Mouse (Mus musculus): ENCODE results near the gene 2210408I21Rik. TPM values are rescaled to one million over a fixed set of nuclear protein-coding genes. Genes with fewer than 3 reads are reported as not detected.

The 2210408I21Rik gene
- total and polyA plus RNA-seq, 3 experiments: 0.05 to 28.2 (median 8.9) TPM

- no peak for DNase-seq (ENCODE audit: low spot score)
- ATAC-seq (ENCODE audit: extremely low read depth, insufficient number of reproducible peaks, low FRiP score, poor library complexity, severe bottlenecking): no peak
- Histone ChIP-seq H3K4me1 (ENCODE audit: insufficient read depth, low read depth, low read length) (no peaks in the 10 kb centered on the region), H3K9me3 (replicated peaks) (no peaks in the 10 kb centered on the region), H3K4me3 (ENCODE audit: low read depth, low read length) (no peak overlapping the region), H3K36me3 (replicated peaks) (no peaks in the 10 kb centered on the region), H3K27me3 (ENCODE audit: insufficient read depth, low read length) (no peaks in the 10 kb centered on the region)
- no peak for TF ChIP-seq GATA2 (IDR thresholded peaks at IDR 0.05; ENCODE audit: borderline replicate concordance, low read depth, low read length)
- no peak for TF ChIP-seq GATA1 (IDR thresholded peaks at IDR 0.05; ENCODE audit: borderline replicate concordance, low read length)
- TF ChIP-seq CTCF (IDR thresholded peaks at IDR 0.05; ENCODE audit: low read depth, low read length): no peak
- TF ChIP-seq POLR2AphosphoS5 (IDR thresholded peaks at IDR 0.05; ENCODE audit: insufficient replicate concordance, low read depth, low read length): no peak
- TF ChIP-seq TAL1 (conservative IDR thresholded peaks at IDR 0.05; ENCODE audit: low read depth, low read length): no peak
Observed at GRCm38 (mm10) chr13:77324101-77324500, 188.8 kb downstream of the 2210408I21Rik start.

- no peaks in the 10 kb centered on the region for H3K4me1 ChIP-seq (ENCODE audit: insufficient read depth, low read depth, low read length)
- H3K27me3 ChIP-seq (ENCODE audit: insufficient read depth, low read length): no peaks in the 10 kb centered on the region
- H3K36me3 ChIP-seq (replicated peaks): no peaks in the 10 kb centered on the region
- TF ChIP-seq POLR2AphosphoS5 (IDR thresholded peaks at IDR 0.05; ENCODE audit: insufficient replicate concordance, low read depth, low read length): no peak
- TF ChIP-seq GATA2 (IDR thresholded peaks at IDR 0.05; ENCODE audit: borderline replicate concordance, low read depth, low read length): no peak
- H3K9me3 ChIP-seq (replicated peaks): no peaks in the 10 kb centered on the region
- ATAC-seq (ENCODE audit: extremely low read depth, insufficient number of reproducible peaks, low FRiP score, poor library complexity, severe bottlenecking) (no peak), DNase-seq (ENCODE audit: low spot score) (no peak)
- no peak overlapping the region for H3K4me3 ChIP-seq (ENCODE audit: low read depth, low read length)
Observed at GRCm38 (mm10) chr13:77326174-77326959, 191.0 kb downstream of the 2210408I21Rik start.

GRCm38 (mm10) chr13:77342097-77342496, 206.8 kb downstream of the 2210408I21Rik start:
- no peak for DNase-seq (ENCODE audit: low spot score)
- no peaks in the 10 kb centered on the region for H3K4me1 ChIP-seq (ENCODE audit: insufficient read depth, low read depth, low read length)
- no peaks in the 10 kb centered on the region for H3K27me3 ChIP-seq (ENCODE audit: insufficient read depth, low read length)
- no peak overlapping the region for H3K4me3 ChIP-seq (ENCODE audit: low read depth, low read length)
- no peak for TF ChIP-seq GATA1 (IDR thresholded peaks at IDR 0.05; ENCODE audit: borderline replicate concordance, low read length)
- no peak for TF ChIP-seq TAL1 (conservative IDR thresholded peaks at IDR 0.05; ENCODE audit: low read depth, low read length)
- TF ChIP-seq POLR2AphosphoS5 (IDR thresholded peaks at IDR 0.05; ENCODE audit: insufficient replicate concordance, low read depth, low read length): no peak
- no peak for TF ChIP-seq CTCF (IDR thresholded peaks at IDR 0.05; ENCODE audit: low read depth, low read length)
- TF ChIP-seq GATA2 (IDR thresholded peaks at IDR 0.05; ENCODE audit: borderline replicate concordance, low read depth, low read length): no peak
- H3K36me3 ChIP-seq (replicated peaks): no peaks in the 10 kb centered on the region
- no peak for ATAC-seq (ENCODE audit: extremely low read depth, insufficient number of reproducible peaks, low FRiP score, poor library complexity, severe bottlenecking)
- H3K9me3 ChIP-seq (replicated peaks): no peaks in the 10 kb centered on the region

- Histone ChIP-seq H3K4me3 (ENCODE audit: low read depth, low read length) (no peak overlapping the region), H3K9me3 (replicated peaks) (no peaks in the 10 kb centered on the region), H3K27me3 (ENCODE audit: insufficient read depth, low read length) (no peaks in the 10 kb centered on the region), H3K36me3 (replicated peaks) (no peaks in the 10 kb centered on the region), H3K4me1 (ENCODE audit: insufficient read depth, low read depth, low read length) (no peaks in the 10 kb centered on the region)
- ATAC-seq (ENCODE audit: extremely low read depth, insufficient number of reproducible peaks, low FRiP score, poor library complexity, severe bottlenecking) (no peak), DNase-seq (ENCODE audit: low spot score) (no peak)
- TF ChIP-seq GATA1 (IDR thresholded peaks at IDR 0.05; ENCODE audit: borderline replicate concordance, low read length): no peak
- TF ChIP-seq POLR2AphosphoS5 (IDR thresholded peaks at IDR 0.05; ENCODE audit: insufficient replicate concordance, low read depth, low read length): no peak
- no peak for TF ChIP-seq CTCF (IDR thresholded peaks at IDR 0.05; ENCODE audit: low read depth, low read length)
- TF ChIP-seq TAL1 (conservative IDR thresholded peaks at IDR 0.05; ENCODE audit: low read depth, low read length): no peak
- TF ChIP-seq GATA2 (IDR thresholded peaks at IDR 0.05; ENCODE audit: borderline replicate concordance, low read depth, low read length): no peak
Observed at GRCm38 (mm10) chr13:77385448-77385970, 250.2 kb downstream of the 2210408I21Rik start.

GRCm38 (mm10) chr13:77386001-77386400, 250.7 kb downstream of the 2210408I21Rik start:
- ATAC-seq (ENCODE audit: extremely low read depth, insufficient number of reproducible peaks, low FRiP score, poor library complexity, severe bottlenecking) (no peak), DNase-seq (ENCODE audit: low spot score) (no peak)
- H3K4me1 ChIP-seq (ENCODE audit: insufficient read depth, low read depth, low read length): no peaks in the 10 kb centered on the region
- no peaks in the 10 kb centered on the region for H3K27me3 ChIP-seq (ENCODE audit: insufficient read depth, low read length)
- H3K9me3 ChIP-seq (replicated peaks): no peaks in the 10 kb centered on the region
- no peak for TF ChIP-seq TAL1 (conservative IDR thresholded peaks at IDR 0.05; ENCODE audit: low read depth, low read length)
- no peak for TF ChIP-seq GATA1 (IDR thresholded peaks at IDR 0.05; ENCODE audit: borderline replicate concordance, low read length)
- TF ChIP-seq GATA2 (IDR thresholded peaks at IDR 0.05; ENCODE audit: borderline replicate concordance, low read depth, low read length): no peak
- no peak for TF ChIP-seq POLR2AphosphoS5 (IDR thresholded peaks at IDR 0.05; ENCODE audit: insufficient replicate concordance, low read depth, low read length)
- TF ChIP-seq CTCF (IDR thresholded peaks at IDR 0.05; ENCODE audit: low read depth, low read length): no peak
- no peaks in the 10 kb centered on the region for H3K36me3 ChIP-seq (replicated peaks)
- no peak overlapping the region for H3K4me3 ChIP-seq (ENCODE audit: low read depth, low read length)

GRCm38 (mm10) chr13:77388148-77388547, 252.8 kb downstream of the 2210408I21Rik start:
- Histone ChIP-seq H3K4me1 (ENCODE audit: insufficient read depth, low read depth, low read length) (no peaks in the 10 kb centered on the region), H3K36me3 (replicated peaks) (no peaks in the 10 kb centered on the region), H3K4me3 (ENCODE audit: low read depth, low read length) (no peak overlapping the region), H3K27me3 (ENCODE audit: insufficient read depth, low read length) (no peaks in the 10 kb centered on the region), H3K9me3 (replicated peaks) (no peaks in the 10 kb centered on the region)
- ATAC-seq (ENCODE audit: extremely low read depth, insufficient number of reproducible peaks, low FRiP score, poor library complexity, severe bottlenecking) (no peak), DNase-seq (ENCODE audit: low spot score) (no peak)
- TF ChIP-seq POLR2AphosphoS5 (IDR thresholded peaks at IDR 0.05; ENCODE audit: insufficient replicate concordance, low read depth, low read length) (no peak), TAL1 (conservative IDR thresholded peaks at IDR 0.05; ENCODE audit: low read depth, low read length) (no peak), GATA1 (IDR thresholded peaks at IDR 0.05; ENCODE audit: borderline replicate concordance, low read length) (no peak), GATA2 (IDR thresholded peaks at IDR 0.05; ENCODE audit: borderline replicate concordance, low read depth, low read length) (no peak), CTCF (IDR thresholded peaks at IDR 0.05; ENCODE audit: low read depth, low read length) (no peak)
